Mouse (Mus musculus): ENCODE results near the gene Ing5. TPM values are rescaled to one million over a fixed set of nuclear protein-coding genes. Genes with fewer than 3 reads are reported as not detected.
"Not testable (repeated sequence)": the region's sequence is repeated elsewhere in the genome, so short reads cannot be mapped to it uniquely, and the experiment has no call there.

The Ing5 gene
- total RNA-seq, 1 experiment: 26.5 TPM

- TF ChIP-seq ZNF384 (IDR thresholded peaks at IDR 0.05; ENCODE audit: low read depth, low read length) (no peak), MAFK (IDR thresholded peaks at IDR 0.05; ENCODE audit: insufficient read depth, low read depth, low read length) (no peak), ZC3H11A (IDR thresholded peaks at IDR 0.05; ENCODE audit: borderline replicate concordance, low read depth, low read length) (no peak), CHD2 (IDR thresholded peaks at IDR 0.05; ENCODE audit: low read depth, low read length) (no peak)
- H3K27ac ChIP-seq (ENCODE audit: insufficient read depth, low read depth, low read length, poor library complexity, severe bottlenecking): no peak overlapping the region
- in situ Hi-C loops (cut with MboI; ENCODE audit: low sequenced_read_pairs in 2 of 2, unreplicated experiment in 2 of 2): no loop called here
These were observed 54.2 kb downstream of the Ing5 start for GRCm38 (mm10) chr1:93857991-93858390.

DNA sequence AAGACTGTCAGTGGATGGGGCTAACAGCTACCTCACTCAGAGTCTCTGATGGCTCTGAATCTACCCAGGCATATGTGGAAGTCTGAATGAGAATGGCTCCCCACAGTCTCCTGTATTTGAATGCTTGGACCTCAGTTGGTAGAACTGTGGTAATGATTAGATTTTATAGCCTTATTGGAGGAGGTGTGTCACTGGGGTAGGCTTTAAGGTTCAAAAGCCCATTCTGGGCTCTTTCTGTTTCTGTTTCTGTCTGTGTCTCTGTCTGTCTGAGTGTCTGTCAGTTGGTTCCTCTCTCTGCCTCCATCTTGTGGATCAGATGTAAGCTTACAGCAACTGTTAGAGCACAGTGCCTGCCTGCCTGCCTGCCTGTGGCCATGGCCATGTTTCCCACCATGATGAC is 55.9 kb downstream of the Ing5 start:
- in situ Hi-C loops (cut with MboI; ENCODE audit: low sequenced_read_pairs in 2 of 2, unreplicated experiment in 2 of 2): no loop called here
- no peak for DNase-seq (ENCODE audit: low read depth, low spot score)
- Histone ChIP-seq H3K4me1 (ENCODE audit: control insufficient read depth in 2 of 2, insufficient read depth in 2 of 2, low read length in 2 of 2, poor library complexity in 1 of 2) (no peaks in the 10 kb centered on the region), H3K9me3 (ENCODE audit: control insufficient read depth, insufficient read depth, low read depth, low read length) (no peaks in the 10 kb centered on the region), H3K9ac (ENCODE audit: insufficient read depth, low read depth, low read length, poor library complexity, severe bottlenecking) (no peak overlapping the region), H3K27ac (ENCODE audit: insufficient read depth, low read depth, low read length, poor library complexity, severe bottlenecking) (no peak overlapping the region), H3K4me3 (ENCODE audit: insufficient read depth in 1 of 2, low read depth in 1 of 2, low read length in 2 of 2, poor library complexity in 1 of 2, severe bottlenecking in 1 of 2) (no peak overlapping the region), H3K36me3 (ENCODE audit: control insufficient read depth, insufficient read depth, low read length, poor library complexity, severe bottlenecking) (no peaks in the 10 kb centered on the region)
- TF ChIP-seq ZNF384 (IDR thresholded peaks at IDR 0.05; ENCODE audit: low read depth, low read length) (no peak), CHD2 (IDR thresholded peaks at IDR 0.05; ENCODE audit: low read depth, low read length) (no peak), HCFC1 (IDR thresholded peaks at IDR 0.05; ENCODE audit: borderline replicate concordance, insufficient read depth, low read length) (no peak), MAFK (IDR thresholded peaks at IDR 0.05; ENCODE audit: insufficient read depth, low read depth, low read length) (no peak), ZC3H11A (IDR thresholded peaks at IDR 0.05; ENCODE audit: borderline replicate concordance, low read depth, low read length) (no peak)

More at GRCm38 (mm10) chr1:93857991-93858390, 54.2 kb downstream of the Ing5 start:
- no peak overlapping the region for H3K4me3 ChIP-seq (ENCODE audit: insufficient read depth in 1 of 2, low read depth in 1 of 2, low read length in 2 of 2, poor library complexity in 1 of 2, severe bottlenecking in 1 of 2)
- H3K4me1 ChIP-seq (ENCODE audit: control insufficient read depth in 2 of 2, insufficient read depth in 2 of 2, low read length in 2 of 2, poor library complexity in 1 of 2): no peaks in the 10 kb centered on the region
- DNase-seq (ENCODE audit: low read depth, low spot score): no peak
- H3K36me3 ChIP-seq (ENCODE audit: control insufficient read depth, insufficient read depth, low read length, poor library complexity, severe bottlenecking): no peaks in the 10 kb centered on the region
- H3K9ac ChIP-seq (ENCODE audit: insufficient read depth, low read depth, low read length, poor library complexity, severe bottlenecking): no peak overlapping the region
- H3K9me3 ChIP-seq (ENCODE audit: control insufficient read depth, insufficient read depth, low read depth, low read length): no peaks in the 10 kb centered on the region

- H3K9ac ChIP-seq (ENCODE audit: insufficient read depth, low read depth, low read length, poor library complexity, severe bottlenecking); H3K4me1 ChIP-seq (ENCODE audit: control insufficient read depth in 2 of 2, insufficient read depth in 2 of 2, low read length in 2 of 2, poor library complexity in 1 of 2); H3K36me3 ChIP-seq (ENCODE audit: control insufficient read depth, insufficient read depth, low read length, poor library complexity, severe bottlenecking); H3K4me3 ChIP-seq (ENCODE audit: insufficient read depth in 1 of 2, low read depth in 1 of 2, low read length in 2 of 2, poor library complexity in 1 of 2, severe bottlenecking in 1 of 2); DNase-seq (ENCODE audit: low read depth, low spot score); H3K27ac ChIP-seq (ENCODE audit: insufficient read depth, low read depth, low read length, poor library complexity, severe bottlenecking); H3K9me3 ChIP-seq (ENCODE audit: control insufficient read depth, insufficient read depth, low read depth, low read length); in situ Hi-C loops (cut with MboI; ENCODE audit: low sequenced_read_pairs in 2 of 2, unreplicated experiment in 2 of 2): not testable (repeated sequence)
These were observed 57.3 kb downstream of the Ing5 start, which contains the start of gene Gal3st2 for GRCm38 (mm10) chr1:93861048-93861447. Gene Gal3st2 (plus strand): TSS chr1:93861306.

Other genes starting within 250 kb of the Ing5 start
- gene Stk25, start 145.3 kb upstream of the Ing5 start, total RNA-seq (2012; rRNA removed): 62.0 and 79.3 TPM in 2 replicates
- gene Bok, start 118.3 kb upstream of the Ing5 start, total RNA-seq (2012; rRNA removed): 21.1 and 26.9 TPM in 2 replicates
- 30.8 and 32.7 TPM in 2 replicates for gene Atg4b, start 52.5 kb upstream of the Ing5 start, total RNA-seq (2012; rRNA removed)
- gene Thap4, start 49.1 kb upstream of the Ing5 start, total RNA-seq (2012; rRNA removed): 46.2 and 53.9 TPM in 2 replicates
- 304 and 331 TPM in 2 replicates for gene Dtymk, start 2.0 kb upstream of the Ing5 start, total RNA-seq (2012; rRNA removed)
- 10.9 and 11.0 TPM in 2 replicates for gene D2hgdh, start 20.9 kb downstream of the Ing5 start, total RNA-seq (2012; rRNA removed)
- not detected in 2 replicates for gene Gal3st2, start 57.3 kb downstream of the Ing5 start, total RNA-seq (2012; rRNA removed)
- gene Gal3st2b, start 114.3 kb downstream of the Ing5 start, total RNA-seq (2012; rRNA removed): 0.16 TPM in 1 of 2 replicates, not detected in the other
- gene Gal3st2c, start 186.5 kb downstream of the Ing5 start, total RNA-seq (2012; rRNA removed): 0.04 and 0.11 TPM in 2 replicates
- 0.11 TPM in 1 of 2 replicates, not detected in the other for gene Neu4, start 216.5 kb downstream of the Ing5 start, total RNA-seq (2012; rRNA removed)
- 0.21 and 0.45 TPM in 2 replicates for gene Pdcd1, start 248.6 kb downstream of the Ing5 start, total RNA-seq (2012; rRNA removed)

All from ES-E14 (cell line).